Mouse (Mus musculus) kidney, adult 8-10 months (tissue): Measurements from ENCODE around the gene Ankrd17.
"Not testable (repeated sequence)": the region's sequence is repeated elsewhere in the genome, so short reads cannot be mapped to it uniquely, and the experiment has no call there.

Source experiments
- DNase-seq, 2 experiments: peaks; one replicate each; pipeline ENCODE4 v3.0.0; 2022

Ankrd17 gene

DNA sequence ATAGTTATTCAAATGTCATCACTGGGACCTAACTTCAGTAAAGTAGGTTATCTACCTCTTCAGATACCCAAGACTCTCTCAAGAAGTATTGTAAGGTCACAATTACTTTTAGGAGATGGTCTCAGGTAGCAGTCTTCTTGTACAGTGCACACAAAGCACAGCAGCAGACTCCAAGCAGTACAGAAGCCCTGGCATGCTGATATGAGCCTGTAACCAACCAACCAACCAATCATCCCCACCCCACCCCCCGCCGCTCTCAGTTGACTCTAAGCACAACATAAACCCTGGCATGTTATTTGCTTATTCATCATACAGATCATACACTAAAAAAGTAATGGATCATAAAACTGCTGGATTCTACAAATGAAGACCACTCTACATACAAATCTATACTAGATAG is 33.9 kb downstream of the Ankrd17 start:
- DNase-seq, result no peak

DNA sequence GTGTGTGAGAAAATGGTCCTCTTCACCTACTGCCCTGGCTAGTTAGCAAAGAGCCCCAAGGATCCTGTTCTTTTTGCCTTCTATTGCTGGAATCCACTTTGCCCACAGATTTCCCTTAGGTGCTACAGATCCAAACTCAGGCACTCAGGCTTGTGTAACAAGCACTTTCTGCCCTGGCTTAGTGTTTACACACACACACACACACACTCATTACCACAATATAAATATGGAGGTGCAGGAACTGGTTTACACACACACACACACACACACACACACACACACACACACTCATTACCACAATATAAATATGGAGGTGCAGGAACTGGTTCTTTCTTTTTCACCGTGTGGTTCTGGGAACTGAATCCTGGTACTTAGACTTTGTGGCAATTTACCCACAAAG is 35.3 kb downstream of the Ankrd17 start:
- no peak for DNase-seq

DNA sequence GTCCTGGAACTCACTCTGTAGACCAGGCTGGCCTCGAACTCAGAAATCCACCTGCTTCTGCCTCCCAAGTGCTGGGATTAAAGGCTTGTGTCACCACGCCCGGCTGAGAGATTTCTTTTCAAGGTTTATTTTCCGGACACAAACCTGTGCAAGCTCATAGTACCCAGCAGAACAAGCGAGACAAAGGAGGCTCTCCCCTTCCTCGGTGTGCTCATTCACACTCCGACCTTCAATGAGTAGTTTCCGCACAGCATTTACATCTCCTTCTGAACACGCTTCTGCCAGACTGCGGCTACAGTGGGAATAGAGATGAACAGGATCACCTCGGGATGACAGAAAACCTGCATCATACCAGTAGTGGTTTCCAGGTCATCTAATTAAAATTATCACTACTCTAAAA is 68.0 kb downstream of the Ankrd17 start:
- DNase-seq, result no peak

DNA sequence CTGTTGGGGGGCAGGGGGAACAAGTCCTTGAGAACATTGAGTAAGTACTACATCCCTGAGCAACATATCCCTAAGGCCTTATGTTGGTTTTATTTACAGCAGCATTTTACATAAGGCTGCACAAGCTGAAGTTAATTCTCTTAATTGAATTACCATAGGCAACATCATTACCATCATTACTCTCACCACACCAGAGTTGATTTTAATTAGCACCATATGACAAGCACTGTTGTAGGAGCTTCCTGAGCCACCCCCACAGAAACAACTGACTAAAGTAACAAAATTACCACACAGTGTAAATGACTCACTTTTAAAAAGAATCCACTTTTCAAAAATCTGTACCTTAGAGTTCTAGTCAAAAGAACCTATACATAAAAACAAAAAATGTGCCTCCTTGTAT is 76.5 kb downstream of the Ankrd17 start:
- no peak for DNase-seq

DNA sequence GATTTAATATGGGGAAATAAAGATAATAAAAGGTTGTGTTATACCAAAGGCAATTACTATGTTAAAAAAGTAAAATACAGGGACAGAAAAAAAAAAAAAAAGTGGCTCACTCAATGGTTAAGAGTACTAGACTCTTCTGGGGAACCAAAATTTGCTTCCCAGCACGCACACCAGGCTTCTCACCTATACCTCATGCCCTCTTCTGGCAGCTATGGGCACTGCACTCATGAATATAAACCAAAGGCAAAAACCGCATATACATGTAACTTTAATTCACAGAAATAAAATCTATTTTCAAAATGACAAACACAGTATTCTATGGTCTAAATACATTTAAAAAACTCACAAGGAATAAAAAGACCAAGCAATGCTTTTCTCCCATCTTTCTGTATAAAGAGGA is 79.8 kb downstream of the Ankrd17 start:
- peak; percentile 14 to 57 for DNase-seq

DNA sequence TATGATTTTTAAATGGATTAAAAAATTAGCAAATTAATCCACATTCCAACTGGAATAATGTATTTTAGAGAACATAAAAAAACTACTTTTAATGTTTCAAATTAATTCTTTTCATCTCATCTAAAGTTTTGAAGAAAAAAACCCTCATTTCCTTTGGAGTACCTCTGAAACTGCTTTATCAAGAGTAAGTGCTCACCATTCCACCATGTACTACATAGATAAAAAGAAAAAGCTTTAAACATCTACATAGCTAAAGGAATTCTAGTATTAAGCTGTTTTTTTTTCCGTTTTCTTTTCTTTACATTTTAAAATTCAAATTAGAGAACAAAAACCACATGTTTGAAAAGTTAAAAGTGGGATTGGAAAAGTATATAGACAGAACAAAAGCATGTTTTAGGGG is 86.3 kb downstream of the Ankrd17 start:
- no peak for DNase-seq

DNA sequence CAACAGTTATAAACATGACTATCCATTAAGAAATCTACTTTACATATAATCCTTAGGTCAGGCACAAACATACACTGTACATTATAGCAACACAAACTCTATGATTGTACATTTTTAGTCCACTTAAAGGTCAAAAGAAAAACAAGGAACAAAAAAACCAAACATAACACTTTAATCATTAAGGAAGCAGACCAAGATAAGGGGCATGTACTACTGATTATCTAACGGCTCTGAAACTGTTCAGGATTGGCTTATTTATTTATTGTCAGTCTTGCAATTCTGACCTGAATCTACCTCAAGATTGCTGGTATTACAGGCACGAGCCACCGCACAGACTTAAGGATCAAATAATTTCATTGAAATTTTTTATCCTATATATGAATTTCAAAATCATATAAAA is 87.0 kb downstream of the Ankrd17 start:
- DNase-seq, result no peak

DNA sequence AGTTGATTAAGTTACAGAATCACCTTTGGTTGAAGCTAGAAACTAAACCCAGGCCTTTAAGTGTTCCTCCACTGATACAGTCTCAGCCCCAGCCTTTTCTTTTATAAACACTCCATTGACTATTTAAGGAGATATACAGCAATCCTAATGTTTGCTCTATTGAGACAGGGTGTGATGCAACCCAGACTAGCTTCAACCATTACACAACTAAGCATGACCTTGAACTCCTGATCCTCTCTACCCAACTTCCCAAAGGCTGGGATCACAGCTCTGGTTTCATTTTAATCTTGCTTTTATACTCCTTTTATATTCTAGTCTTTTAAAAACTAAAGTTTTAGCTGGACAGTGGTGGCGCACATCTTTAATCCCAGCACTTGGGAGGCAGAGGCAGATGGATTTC is 88.9 kb downstream of the Ankrd17 start:
- DNase-seq, result no peak

DNA sequence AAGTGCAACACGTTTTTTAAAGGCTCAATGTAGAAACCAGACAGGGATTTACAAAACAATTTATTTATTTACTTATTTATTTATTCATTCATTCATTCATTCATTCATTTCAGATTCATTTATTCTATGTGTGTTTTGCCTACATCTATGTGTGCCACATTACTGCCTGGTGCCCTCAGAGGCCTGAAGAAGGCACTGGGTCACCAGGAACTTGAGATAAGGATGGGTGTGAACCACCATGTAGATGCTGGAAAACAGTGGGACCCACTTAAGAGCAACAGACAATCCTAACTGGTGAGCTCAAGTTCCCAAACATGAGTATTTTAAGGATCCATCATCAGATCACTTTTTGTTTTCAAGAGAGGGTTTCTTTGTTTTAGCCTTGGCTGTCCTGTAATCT is 91.6 kb downstream of the Ankrd17 start:
- DNase-seq, result no peak

DNA sequence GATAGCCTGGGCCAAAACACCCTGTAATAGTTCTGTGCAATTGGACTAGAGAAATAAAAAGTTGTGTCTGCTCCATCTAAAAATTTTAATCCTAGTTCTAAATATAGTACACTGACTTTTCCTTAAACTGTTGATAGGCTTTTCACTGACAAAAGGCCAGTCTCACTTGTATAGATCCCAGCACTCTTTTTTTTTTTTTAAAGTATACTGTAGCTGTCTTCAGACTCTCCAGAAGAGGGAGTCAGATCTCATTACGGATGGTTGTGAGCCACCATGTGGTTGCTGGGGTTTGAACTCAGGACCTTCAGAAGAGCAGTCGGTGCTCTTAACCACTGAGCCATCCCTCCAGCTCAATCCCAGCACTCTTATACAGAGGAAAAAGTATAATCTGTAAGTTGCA is 104.1 kb downstream of the Ankrd17 start:
- DNase-seq, result not testable (repeated sequence)

DNA sequence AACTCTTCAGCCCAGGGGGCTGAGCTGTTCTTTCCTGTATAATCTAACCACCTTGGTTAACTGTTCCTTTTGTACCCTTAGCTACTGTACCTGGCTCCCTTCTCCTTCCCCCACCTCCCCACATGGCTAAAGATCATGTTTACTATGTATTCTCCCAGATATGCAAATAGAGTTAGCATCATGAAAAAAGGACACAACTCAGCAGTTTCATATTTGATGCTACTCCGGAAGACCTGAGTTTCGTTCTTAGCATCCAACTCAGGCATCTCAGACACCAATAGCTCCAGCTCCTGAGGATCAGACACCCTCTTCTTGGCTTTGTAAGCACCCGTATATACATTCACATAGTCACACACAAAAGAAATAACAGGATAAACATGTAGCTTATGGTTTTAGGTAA is 109.4 kb downstream of the Ankrd17 start:
- DNase-seq, result no peak

DNA sequence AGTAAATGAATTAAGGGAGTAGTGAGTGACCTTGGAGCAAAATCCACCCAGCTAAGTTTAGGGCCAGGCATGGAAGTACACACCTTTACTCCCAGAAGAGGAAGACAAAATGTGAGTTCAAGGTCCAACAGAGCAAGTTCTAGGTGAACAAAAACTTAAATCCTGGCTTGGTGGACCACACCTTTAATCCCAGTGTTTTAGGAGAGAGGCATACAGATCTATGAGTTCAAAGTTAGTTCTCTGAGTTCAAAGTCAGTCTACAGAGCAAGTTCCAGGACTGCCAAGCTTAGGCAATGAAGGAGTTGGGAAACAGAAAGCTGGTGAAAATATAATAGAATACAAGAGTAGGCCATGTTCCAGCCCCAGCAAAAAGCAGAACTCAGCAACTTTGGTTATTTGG is 118.9 kb downstream of the Ankrd17 start:
- DNase-seq, result peak; percentile 19 to 55

DNA sequence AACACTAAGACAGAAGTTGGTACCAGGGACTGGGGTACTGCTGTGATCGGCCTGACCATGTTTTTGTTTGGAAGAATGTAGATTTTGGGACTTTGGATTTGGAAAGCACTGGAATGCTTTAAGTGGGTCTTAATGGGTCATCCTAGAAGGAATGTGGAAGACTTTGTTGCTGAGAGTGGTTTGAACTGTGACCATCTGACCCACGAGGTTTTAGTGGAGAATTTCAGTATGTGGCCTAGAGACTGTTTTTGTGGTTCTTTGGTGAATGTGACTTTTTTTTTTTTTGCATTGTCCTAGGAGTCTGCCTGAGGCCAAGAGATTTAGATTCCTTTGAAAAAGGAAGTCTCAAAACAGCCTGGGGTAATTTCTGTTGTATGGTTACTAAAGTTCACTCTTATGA is 119.4 kb downstream of the Ankrd17 start:
- no peak for DNase-seq

DNA sequence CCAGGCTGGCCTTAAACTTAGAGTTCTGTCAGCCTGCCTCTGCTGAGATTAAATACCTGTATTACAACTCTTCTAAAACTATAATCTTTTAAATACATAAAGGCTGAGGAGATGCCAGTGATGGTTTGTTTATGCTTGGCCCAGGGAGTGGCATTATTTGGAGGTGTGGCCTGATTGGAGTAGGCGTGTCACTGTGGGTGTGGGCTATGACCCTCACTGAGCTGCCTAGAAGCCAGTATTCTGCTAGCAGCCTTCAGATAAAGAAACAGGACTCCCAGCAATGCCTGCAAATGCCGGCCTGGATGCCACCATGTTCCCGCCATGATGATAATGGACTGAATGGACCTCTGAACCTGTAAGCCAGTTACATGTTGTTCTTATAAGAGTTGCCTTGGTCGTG is 119.8 kb downstream of the Ankrd17 start:
- no peak for DNase-seq

DNA sequence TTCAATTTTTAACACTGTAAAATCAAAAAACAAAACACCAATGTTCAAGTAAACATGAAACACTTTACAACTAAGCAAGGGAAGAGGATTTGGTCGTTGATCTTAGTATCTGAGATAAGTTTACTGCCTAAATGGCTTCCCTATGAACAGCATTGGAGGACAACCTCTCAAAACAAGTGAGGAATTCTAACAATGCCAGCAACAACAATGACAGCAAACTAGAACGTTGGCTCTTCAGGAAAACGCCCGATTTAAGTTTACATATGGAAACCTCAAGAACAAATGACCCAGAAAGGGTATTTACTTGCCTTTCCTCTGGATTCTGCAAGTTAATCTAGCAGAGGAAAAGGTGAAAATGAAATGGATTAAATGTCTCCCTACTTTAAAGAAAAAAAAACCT is 121.0 kb downstream of the Ankrd17 start:
- DNase-seq, result no peak

DNA sequence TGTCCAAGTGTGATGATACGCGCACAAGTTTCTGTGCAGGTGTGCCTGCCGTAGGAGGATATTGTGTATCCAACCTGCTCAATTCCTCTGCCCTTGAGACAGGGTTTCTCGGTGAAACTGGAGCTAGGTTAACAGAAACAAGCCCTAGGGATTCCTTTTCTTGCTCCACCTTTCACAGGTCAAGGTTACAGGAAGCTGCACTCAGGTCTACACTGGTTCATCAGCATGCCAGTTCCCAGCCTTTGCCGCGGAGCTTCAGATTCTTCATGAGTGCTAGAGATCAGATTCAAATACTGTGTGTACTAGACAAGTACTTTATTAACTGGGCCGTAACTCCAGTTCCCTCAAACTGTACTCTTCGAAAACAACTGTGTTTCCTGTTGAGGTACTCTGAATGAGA is 131.2 kb downstream of the Ankrd17 start:
- no peak for DNase-seq

DNA sequence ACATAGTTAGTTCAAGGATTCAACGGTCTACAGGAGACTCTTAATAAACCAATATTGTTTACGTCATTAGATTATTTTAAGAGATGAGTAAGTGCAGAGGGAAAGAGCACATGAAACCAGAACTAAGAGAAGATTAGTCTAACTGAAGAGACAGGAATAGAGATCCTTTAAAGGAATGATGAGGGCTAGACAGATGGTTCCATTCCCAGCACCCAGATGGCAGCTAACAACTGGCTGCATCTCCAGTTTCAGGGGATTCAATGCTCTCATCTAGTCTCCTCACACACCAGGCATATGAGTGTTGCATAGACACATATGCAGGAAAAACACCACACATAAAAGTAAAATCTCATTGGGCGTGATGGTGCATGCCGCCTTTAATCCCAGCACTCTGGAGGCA is 133.1 kb downstream of the Ankrd17 start:
- DNase-seq, result no peak

DNA sequence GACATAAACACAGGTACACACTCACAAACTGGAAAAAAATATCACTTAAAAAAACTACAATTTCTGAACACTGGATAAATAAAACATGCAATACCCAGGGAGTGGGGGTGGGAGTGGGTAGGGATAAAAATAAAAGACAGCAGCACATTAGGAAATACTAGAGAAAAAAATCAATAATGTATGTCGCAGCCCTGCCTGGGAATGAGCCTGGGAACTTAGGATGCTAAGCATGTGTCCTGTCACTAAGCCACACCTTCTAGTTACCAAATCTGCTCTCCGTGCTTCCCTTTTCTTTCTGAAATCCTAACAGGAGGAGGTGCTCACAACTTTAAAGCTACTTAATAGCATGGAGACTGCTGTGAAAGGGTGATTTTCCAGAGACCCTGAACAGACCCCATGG is 136.6 kb downstream of the Ankrd17 start:
- DNase-seq, result no peak

DNA sequence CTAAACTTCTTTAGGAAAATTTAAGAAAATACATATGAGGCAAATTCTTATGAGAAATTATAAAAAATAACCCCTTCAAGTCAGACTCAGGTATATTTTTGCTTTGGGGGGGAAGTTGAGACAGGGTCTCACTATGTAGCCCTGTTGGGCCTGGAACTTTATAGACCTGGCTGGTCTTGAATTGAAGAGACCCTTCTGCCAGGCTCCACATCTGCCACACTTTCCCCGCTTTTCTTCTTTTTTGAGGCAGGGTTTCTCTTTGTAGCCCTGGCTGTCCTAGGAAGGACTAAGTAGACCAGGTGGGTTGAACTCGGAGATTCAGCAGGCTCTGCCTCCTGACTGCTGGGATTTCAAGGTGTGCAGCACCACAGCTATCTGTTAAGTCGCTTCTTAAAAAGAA is 139.7 kb downstream of the Ankrd17 start:
- DNase-seq, result no peak

DNA sequence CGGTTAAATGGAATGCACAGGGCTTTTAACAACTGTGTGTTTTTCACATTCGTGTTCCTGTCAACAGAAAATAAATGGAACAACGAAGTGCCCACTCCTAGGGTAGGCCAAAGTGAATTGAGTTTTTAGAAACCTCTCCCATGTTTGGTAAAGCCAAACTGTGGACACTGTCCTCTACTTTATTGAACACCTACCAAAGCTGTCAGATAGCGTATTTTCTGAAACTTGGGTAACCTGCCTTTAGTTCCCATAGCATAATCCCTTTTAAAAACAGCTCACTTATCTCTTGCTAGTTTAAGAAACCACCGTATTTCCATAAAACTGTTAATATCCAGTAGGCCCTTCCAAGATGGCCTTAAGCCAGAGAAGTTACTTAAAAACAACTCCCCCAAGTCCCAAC is 141.6 kb downstream of the Ankrd17 start:
- no peak for DNase-seq

DNA sequence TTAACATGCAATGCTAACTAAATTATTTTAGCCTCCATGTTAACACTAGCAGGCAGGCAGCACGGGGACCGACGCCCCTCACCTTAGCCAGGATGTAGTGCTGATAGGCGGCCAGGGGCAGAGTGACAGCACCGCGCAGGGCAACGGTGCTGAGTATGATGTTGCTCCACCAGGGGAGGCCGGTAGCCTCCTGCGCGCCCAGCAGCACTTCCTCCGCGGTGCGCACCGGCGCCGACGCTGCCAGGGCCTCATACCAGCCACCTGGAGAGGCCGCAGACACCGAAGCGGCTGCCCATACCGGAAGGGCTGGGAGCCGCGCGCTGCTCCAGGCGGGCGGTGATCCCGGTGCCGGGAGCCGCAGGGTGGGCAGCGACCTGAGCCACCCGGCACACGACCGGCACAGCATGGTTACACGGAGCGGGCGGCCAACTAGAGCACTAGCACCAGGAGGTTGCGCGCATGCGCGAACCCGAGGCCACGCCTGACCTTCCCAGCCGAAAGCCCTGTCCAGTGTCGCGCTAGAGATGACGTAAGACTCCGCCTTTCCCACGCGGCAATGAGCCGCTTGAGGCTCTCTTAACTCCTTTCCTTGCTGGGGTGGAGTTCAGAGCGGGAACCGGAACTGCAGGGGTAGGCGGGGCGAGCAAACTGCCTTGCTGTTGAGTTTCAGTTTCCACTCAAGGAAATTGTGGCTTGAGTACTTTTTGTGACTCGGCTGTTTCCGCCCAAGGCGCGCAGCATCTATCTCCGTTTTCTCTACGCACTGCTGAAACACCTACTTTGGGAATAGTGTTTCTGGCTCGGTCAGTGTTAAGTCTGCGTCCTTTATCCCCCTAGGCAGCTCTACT is 142.6 kb downstream of the Ankrd17 start, which contains the start of gene Cox18:
Gene Cox18 (minus strand): TSS at position 468 of the 848 bp plus-strand sequence.
- DNase-seq, result peak; percentile 99

DNA sequence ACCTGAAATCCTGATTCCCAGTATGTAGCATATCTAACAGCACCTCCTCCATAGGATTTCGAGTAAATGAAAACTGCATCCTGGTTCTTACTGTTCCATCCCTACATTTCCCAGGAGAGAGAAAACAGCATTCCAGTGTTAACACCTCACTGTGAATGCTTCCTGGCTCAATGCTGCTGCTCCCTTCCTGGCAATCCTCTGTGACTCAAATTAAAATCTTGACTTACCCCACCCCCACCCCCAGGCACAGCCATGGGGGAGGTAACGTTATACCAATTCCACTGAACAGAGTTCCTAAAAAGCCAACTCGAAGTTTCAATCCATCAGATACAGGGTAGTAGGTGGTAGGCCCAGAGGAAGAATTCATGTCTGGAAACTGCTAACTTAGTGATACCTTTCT is 143.4 kb downstream of the Ankrd17 start:
- no peak for DNase-seq

DNA sequence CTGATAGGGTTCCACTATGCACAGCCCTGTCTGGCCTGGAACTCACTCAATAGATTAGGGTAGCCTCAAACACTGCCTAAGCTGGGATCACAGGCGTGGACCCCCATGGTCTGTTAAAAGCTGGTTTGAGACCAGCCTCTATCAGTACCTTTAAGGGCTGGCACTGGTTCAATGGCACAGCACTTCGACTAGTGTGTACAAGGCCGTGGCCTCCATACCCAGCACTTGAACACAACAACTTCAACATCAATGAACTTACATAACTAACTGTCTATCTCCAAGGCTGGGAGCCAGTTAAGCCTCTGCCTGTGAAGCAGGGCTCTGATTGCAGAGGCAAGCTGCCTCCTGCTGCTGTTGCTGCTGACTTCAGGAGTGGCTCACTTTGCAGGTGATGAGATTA is 148.6 kb downstream of the Ankrd17 start:
- no peak for DNase-seq

DNA sequence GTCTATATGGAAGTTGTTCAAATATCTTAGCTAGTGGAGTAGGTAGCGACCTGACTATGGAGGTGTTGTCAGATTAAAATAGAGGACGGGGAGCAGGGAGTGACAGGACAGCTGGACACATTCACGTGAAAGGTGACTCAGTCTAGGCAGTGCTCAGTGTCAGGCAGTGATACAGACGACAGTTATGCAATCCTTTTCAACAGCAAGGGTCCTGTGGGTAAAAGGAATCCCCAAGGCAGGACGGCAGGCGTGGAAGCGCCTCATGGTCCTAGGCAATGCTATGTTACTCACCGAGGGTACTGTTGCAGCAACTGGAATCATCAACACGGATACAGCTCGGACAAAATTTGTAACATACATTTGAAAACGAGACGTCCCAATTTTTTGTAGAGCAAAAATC is 149.2 kb downstream of the Ankrd17 start:
- no peak for DNase-seq

DNA sequence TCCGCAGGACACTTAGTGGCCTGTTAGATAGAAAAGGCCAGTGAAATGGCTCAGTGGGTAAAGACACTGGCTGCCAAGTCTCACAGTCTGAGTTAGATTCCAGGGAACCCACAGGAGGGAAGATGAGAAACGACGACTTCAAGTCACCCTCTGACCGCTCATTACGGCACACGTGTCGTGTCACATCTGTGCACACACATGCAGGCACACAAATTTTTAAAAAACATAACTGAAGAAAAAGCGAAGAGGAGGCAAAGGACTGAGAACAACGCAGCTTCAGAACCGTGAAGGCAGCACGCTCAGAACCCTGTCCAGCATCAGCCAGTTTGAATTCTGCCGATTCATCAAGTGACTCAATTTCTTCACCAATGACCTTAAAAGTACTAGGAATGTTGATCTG is 153.0 kb downstream of the Ankrd17 start:
- no peak for DNase-seq
